Mouse (Mus musculus): Measurements from ENCODE around the gene Setd7.
"Not testable (repeated sequence)": the region's sequence is repeated elsewhere in the genome, so short reads cannot be mapped to it uniquely, and the experiment has no call there.

The Setd7 gene

GRCm38 (mm10) chr3:51560511-51561108 lies at the start of gene Setd7:
Gene Setd7 (minus strand): TSS chr3:51560879.
- peak; percentile 43 for DNase-seq (ENCODE audit: low read depth, low spot score)

- DNase-seq (ENCODE audit: low read depth, low spot score), result no peak
Measured at GRCm38 (mm10) chr3:51604489-51604888, 43.8 kb upstream of the Setd7 start.

- no peak for DNase-seq (ENCODE audit: low read depth, low spot score)
Measured at GRCm38 (mm10) chr3:51603705-51604291, 43.1 kb upstream of the Setd7 start.

- DNase-seq (ENCODE audit: low read depth, low spot score), result no peak
Measured at GRCm38 (mm10) chr3:51601461-51601860, 40.8 kb upstream of the Setd7 start.

DNA sequence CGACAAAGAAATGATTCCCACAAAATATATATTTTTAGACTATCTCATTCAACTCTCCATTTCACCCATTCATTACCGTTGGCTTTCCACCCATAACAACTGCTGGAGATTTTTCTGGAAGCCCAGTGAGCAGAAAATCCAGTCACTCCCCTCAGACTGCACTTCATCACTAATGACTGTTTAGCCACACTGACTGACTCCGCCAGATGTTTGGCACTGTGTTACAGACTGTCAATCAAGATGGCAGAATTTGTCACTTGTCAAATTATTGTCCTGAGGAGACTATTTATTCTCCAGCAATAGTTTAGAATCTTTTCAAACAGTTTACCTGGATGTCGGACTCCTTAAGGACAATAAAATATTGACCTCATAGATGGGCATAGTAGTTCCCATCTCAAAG lies 40.0 kb upstream of the Setd7 start:
- DNase-seq (ENCODE audit: low read depth, low spot score), result no peak

- DNase-seq (ENCODE audit: low read depth, low spot score), result no peak
Measured at GRCm38 (mm10) chr3:51599057-51599630, 38.5 kb upstream of the Setd7 start.

DNA sequence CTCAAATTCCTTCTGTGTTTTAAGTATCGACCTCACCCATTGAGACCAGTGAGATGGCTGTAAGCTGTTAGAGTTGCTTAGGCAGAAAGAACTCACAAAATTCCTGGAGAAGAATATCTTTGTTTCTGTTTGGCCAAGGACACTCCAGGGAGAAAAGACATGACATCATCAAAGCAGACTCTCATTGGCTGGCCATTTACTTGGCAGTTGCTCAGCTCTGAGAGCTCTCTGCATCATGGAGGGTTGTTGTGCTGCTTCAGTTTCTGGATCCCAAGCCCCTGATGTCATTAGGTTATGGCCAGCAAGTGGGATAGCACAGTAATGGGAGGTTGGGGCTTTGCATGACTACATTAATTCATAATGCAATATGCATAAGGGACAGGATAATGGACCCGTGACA lies 35.9 kb upstream of the Setd7 start:
- no peak for DNase-seq (ENCODE audit: low read depth, low spot score)

- no peak for DNase-seq (ENCODE audit: low read depth, low spot score)
Measured at GRCm38 (mm10) chr3:51593506-51593905, 32.8 kb upstream of the Setd7 start.

GRCm38 (mm10) chr3:51591591-51591990 lies 30.9 kb upstream of the Setd7 start:
- DNase-seq (ENCODE audit: low read depth, low spot score), result no peak

GRCm38 (mm10) chr3:51590207-51590892 lies 29.7 kb upstream of the Setd7 start:
- no peak for DNase-seq (ENCODE audit: low read depth, low spot score)

DNA sequence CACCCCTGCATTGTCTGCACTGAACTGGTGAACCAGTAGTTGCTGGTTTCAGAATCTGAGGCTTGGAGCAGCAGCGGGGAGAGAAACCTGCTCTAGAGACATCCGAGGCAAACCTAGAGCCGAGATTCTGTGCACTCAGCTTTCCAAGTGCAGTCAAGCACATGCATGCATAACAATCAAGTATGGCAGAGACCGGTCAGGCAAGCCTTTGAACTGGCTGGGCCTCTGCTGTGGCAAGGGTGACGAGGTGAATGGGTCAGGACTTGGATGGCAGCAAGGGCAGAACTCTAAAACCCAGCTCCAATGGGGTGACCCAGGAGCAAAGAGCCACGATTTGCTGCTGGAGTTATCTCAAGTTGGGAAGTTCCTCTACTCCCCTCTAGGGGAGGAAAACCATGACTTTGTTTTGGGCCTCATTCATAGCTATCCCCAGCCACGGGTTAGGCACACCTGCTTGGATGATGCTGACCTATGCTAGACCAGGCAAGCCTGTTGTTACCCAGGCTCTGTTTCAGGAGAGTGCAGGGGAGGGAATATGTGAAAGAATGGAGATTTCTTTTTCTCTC lies 27.1 kb upstream of the Setd7 start:
- DNase-seq (ENCODE audit: low read depth, low spot score), result no peak

DNA sequence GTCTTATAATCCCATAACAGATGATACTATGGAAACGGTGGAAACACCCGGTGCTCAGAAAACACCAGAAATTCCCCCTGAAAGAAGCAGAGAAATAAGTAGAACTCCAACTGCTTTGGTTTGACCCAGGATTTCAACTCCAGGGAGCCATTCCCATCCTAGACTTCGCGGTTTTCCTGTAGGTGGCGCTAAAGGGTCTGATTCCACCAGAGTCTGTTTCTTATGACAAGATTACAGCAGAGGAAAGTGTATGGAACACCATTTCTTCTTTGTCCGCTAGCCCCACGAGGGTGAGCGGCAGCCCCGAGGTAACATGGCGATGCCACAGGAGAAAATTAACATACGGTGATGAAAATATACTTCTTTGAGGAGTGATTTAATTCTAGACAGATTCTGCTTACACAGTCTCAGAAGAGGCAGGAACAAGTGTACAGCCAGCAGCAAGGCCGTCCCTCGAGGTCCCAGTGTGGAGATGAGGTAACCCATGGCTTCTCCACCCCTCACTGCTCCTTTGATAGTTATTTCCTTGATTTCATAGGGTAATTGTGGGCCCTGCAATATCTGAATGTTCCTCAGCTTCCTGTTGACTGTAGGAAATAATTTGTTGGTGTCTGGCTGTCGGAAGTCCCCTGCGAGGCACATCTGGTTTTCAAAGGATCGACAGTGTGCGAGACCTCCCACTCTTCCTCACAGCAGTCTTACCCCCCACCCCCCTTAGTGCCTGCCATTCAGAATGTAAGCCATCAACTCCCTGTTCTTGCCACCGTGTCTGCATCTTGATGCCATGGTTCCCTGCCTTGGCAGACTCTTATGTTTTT lies 23.1 kb upstream of the Setd7 start:
- DNase-seq (ENCODE audit: low read depth, low spot score), result peak; percentile 72

DNA sequence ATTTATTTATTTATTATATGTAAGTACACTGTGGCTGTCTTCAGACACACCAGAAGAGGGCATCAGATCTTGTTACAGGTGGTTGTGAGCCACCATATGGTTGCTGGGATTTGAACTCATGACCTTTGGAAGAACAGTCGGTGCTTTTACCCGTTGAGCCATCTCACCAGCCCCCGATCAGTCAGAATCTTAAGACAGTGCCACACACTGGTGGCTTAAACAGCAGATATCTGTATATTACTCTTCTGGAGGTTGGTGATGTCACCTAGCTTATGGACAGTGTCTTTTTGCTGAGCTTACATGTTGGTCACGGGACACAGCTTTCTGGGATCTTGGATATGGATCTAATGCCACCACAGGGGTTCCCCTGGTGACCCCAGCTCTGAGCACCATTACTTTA lies 18.6 kb upstream of the Setd7 start:
- not testable (repeated sequence) for DNase-seq (ENCODE audit: low read depth, low spot score)

- DNase-seq (ENCODE audit: low read depth, low spot score), result no peak
Measured at GRCm38 (mm10) chr3:51577816-51578749, 17.4 kb upstream of the Setd7 start.

DNA sequence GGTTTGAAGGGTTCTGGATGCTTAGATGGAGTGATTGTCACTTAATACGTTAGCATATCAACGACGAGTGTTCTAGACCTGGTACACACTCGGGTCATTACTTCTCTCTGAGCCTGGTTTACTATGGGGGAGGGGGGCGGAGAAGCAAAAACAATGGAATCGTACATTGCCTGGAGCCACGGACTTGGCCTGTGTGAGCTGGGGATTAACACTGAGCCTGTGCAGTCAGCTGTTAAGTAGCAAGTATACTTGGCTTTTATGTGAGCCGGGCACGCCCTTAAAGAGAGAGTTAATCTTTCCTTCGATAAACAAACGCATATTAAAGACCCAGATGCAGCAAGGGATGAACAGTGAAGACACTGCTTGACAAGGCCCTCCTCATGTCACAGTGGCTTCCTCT lies 16.7 kb upstream of the Setd7 start:
- peak; percentile 27 for DNase-seq (ENCODE audit: low read depth, low spot score)

DNA sequence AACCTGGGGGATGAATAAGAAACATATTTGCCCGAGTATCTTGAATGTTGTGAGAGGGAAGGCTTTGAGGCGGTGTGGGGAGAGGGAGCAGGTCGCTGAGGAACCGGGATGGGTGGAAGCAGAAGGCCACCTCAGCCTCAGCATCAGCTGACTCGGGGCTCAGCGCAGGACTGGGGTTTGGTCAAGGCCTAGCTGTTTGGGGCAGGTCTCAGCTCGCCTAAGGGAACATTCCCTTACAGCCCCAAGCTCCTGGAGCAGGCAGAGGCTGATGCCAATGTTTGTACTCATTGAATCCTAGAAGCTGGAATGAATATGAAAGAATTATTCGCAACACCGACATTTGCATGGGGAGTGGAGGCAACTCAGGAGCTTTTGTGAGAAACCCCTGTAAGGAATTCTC lies 13.2 kb upstream of the Setd7 start:
- no peak for DNase-seq (ENCODE audit: low read depth, low spot score)

GRCm38 (mm10) chr3:51570200-51570599 lies 9.5 kb upstream of the Setd7 start:
- no peak for DNase-seq (ENCODE audit: low read depth, low spot score)

- DNase-seq (ENCODE audit: low read depth, low spot score), result no peak
Measured at GRCm38 (mm10) chr3:51561993-51562385, 1.3 kb upstream of the Setd7 start.

DNA sequence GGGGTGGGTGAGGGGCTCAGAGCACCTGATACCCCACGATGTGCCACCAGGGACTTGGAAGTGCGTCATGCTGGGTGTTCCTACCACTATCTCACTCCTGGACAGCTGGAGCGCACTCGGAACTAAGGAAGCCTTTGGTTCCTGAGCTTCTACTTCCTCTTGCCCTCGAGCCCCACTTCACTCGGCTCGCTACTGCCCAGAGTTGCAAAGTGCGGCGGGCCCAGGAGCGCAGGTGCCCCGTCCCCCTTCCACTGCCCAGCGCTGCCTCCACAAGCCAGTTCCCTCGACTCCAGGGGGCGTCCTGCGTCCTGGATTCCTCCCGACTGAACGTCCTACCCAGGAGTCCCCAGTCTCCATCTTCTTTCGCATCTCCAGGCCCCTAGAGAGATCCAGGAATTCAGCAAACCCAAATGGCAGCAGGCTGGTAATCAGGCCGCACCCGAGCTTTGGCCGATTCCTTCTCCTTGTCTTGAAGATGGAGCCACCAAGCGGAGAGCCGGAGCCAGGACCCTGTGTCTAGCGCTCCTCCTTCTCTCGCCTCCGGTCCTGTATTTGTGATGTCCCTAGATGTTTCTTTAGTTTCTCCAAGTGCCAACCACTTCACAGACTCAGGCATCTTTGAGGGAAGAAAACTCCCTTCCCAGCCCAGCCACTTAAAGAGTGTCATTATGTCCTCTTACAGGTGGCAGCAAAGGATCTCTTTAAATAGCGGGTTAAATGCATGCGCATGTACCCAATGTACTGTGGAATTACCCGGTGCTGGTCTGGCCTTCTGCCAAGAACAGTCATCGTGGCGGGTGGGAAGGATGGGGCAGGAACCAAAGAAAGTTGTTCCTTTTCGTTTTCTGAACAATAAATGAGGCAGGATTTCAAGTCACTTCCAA lies 672 bp upstream of the Setd7 start:
- peak; percentile 40 for DNase-seq (ENCODE audit: low read depth, low spot score)

All from retina, postnatal 7 days (tissue).